In genomic region chr7:28446446-28446845, GRCm38 (mm10) we compare ENCODE assay signal across 10 mouse cellular contexts. TPM values are rescaled to one million over a fixed set of nuclear protein-coding genes. Genes with fewer than 3 reads are reported as not detected.
DNase-seq lines count a peak whose midpoint lies in the region; ATAC-seq and TF ChIP-seq lines count a peak whose summit lies in the region.
"Had no signal": no experiment of that assay in that cellular context is flagged by ENCODE, and none has a peak within 500 bp of the region (broad histone marks: within the 10 kb centered on the region; RNA-seq: fewer than 3 reads in every experiment).

No protein-coding gene starts in this region.

- H3K79me2 ChIP-seq in liver, adult 2 months (ENCODE audit: control insufficient read depth, insufficient read depth, low read length), result no peaks in the 10 kb centered on the region

- no peak overlapping the region for H3K9ac ChIP-seq in kidney, embryonic 14.5 days (ENCODE audit: low read depth, low read length)
- H3K9ac ChIP-seq in liver, adult 2 months (ENCODE audit: low read depth, low read length), result no peak overlapping the region
- H3K9ac ChIP-seq: embryonic facial prominence, embryonic 12.5 days; midbrain, embryonic 12.5 days had no signal

- H3K4me1 ChIP-seq in kidney, adult 2 months (ENCODE audit: control insufficient read depth, insufficient read depth, low read length), result no peaks in the 10 kb centered on the region
- H3K4me1 ChIP-seq in kidney, embryonic 14.5 days (ENCODE audit: control insufficient read depth, insufficient read depth, low read length), result no peaks in the 10 kb centered on the region
- H3K4me1 ChIP-seq in liver, adult 2 months (ENCODE audit: control insufficient read depth, insufficient read depth, low read length), result no peaks in the 10 kb centered on the region
- H3K4me1 ChIP-seq: embryonic facial prominence, embryonic 12.5 days had no signal

- TF ChIP-seq POLR2A in kidney, adult 2 months (IDR thresholded peaks at IDR 0.05; ENCODE audit: low read depth, low read length), result no peak
- TF ChIP-seq POLR2A in liver, adult 2 months (IDR thresholded peaks at IDR 0.05; ENCODE audit: extremely low read depth, insufficient read depth, low read length), result no peak

- peak; percentile 77 for TF ChIP-seq CTCF in kidney, adult 2 months (conservative IDR thresholded peaks at IDR 0.05; ENCODE audit: insufficient read depth, insufficient read length, low read depth, low read length)
- TF ChIP-seq CTCF in liver, adult 2 months (IDR thresholded peaks at IDR 0.05; ENCODE audit: low read depth, low read length), result peak; percentile 89

- no peak for ATAC-seq in kidney, embryonic 14.5 days (ENCODE audit: low FRiP score, low TSS enrichment)

- DNase-seq in kidney, adult 2 months, result peak; percentile 76
- DNase-seq in adrenal gland, postnatal 4 days (ENCODE audit: low spot score in 2 of 2), result peak; percentile 69 to 74
- DNase-seq in fibroblast of lung, adult 2 months (ENCODE audit: low read depth), result peak; percentile 14
- peak; percentile 43 to 83 for DNase-seq in kidney, adult 8-10 months
- DNase-seq in liver, adult 2 months (ENCODE audit: extremely low read depth, low read depth, low spot score), result peak; percentile 13
- peak; percentile 76 for DNase-seq in retina, postnatal 1 day
- DNase-seq in urinary bladder, adult 18-20 months (ENCODE audit: low spot score in 2 of 2), result peak; percentile 50 to 84

- H3K27ac ChIP-seq in kidney, adult 2 months (ENCODE audit: insufficient read depth, low read depth, low read length), result no peak overlapping the region
- H3K27ac ChIP-seq in kidney, embryonic 14.5 days (ENCODE audit: low read depth, low read length), result no peak overlapping the region
- no peak overlapping the region for H3K27ac ChIP-seq in liver, adult 2 months (replicated peaks; ENCODE audit: insufficient read depth, low read depth, low read length)
- H3K27ac ChIP-seq: embryonic facial prominence, embryonic 12.5 days had no signal

- H3K27me3 ChIP-seq in kidney, adult 2 months (replicated peaks; ENCODE audit: control insufficient read depth, insufficient read depth, low read length), result no peaks in the 10 kb centered on the region
- no peaks in the 10 kb centered on the region for H3K27me3 ChIP-seq in kidney, embryonic 14.5 days (ENCODE audit: control insufficient read depth, insufficient read depth, low read length)
- H3K27me3 ChIP-seq in liver, adult 2 months (ENCODE audit: control insufficient read depth, insufficient read depth, low read length), result no peaks in the 10 kb centered on the region
- H3K27me3 ChIP-seq: embryonic facial prominence, embryonic 12.5 days had no signal

- no peak overlapping the region for H3K4me2 ChIP-seq in kidney, embryonic 14.5 days (replicated peaks; ENCODE audit: low read depth, low read length)
- H3K4me2 ChIP-seq: embryonic facial prominence, embryonic 12.5 days; midbrain, embryonic 12.5 days had no signal

- H3K9me3 ChIP-seq in kidney, embryonic 14.5 days (ENCODE audit: control insufficient read depth, low read length), result no peaks in the 10 kb centered on the region
- H3K9me3 ChIP-seq: embryonic facial prominence, embryonic 12.5 days; midbrain, embryonic 12.5 days had no signal

- 11% methylated on average over 12 of the region's 12 CpGs for WGBS in kidney, adult 2 months
- 6% methylated on average over 12 of the region's 12 CpGs for WGBS in kidney, embryonic 14.5 days
- 16% methylated on average over 12 of the region's 12 CpGs for WGBS in liver, adult 2 months

- no peak overlapping the region for H3K4me3 ChIP-seq in kidney, adult 2 months (ENCODE audit: insufficient read depth, low read depth, low read length)
- H3K4me3 ChIP-seq in kidney, embryonic 14.5 days (ENCODE audit: low read length), result no peak overlapping the region
- no peak overlapping the region for H3K4me3 ChIP-seq in liver, adult 2 months (ENCODE audit: insufficient read depth, low read depth, low read length)
- H3K4me3 ChIP-seq: embryonic facial prominence, embryonic 12.5 days; midbrain, embryonic 12.5 days had no signal

- H3K36me3 ChIP-seq in kidney, adult 2 months (ENCODE audit: control insufficient read depth, insufficient read depth, low read length), result no peaks in the 10 kb centered on the region
- no peaks in the 10 kb centered on the region for H3K36me3 ChIP-seq in kidney, embryonic 14.5 days (ENCODE audit: control insufficient read depth, insufficient read depth, low read length)
- no peaks in the 10 kb centered on the region for H3K36me3 ChIP-seq in liver, adult 2 months (ENCODE audit: control insufficient read depth, insufficient read depth, low read length)
- H3K36me3 ChIP-seq: embryonic facial prominence, embryonic 12.5 days; midbrain, embryonic 12.5 days had no signal

RNA-seq across cellular contexts. Expression of gene Lrfn1, which starts 5.3 kb away (rescaled TPM):
- polyA plus RNA-seq in kidney, adult 2 months (2012; rRNA removed), result 2.5 and 3.1 TPM in 2 replicates
- polyA plus RNA-seq in kidney, embryonic 14.5 days (2014; fragmentation: Nextera tagmentation; extraction: Ambion mirVana), result 3.2 and 4.9 TPM in 2 replicates
- 10 to 100 TPM; 19.1 to 19.6 TPM for total RNA-seq in adrenal gland, postnatal 4 days (2021)
- total RNA-seq in liver, adult 2 months (2014; rRNA removed), result 0.18 TPM in 1 of 2 replicates, not detected in the other
- 0.70 and 0.71 TPM in 2 replicates for polyA plus RNA-seq in liver, adult 2 months (2012; rRNA removed)

RNA-seq across cellular contexts. Expression of gene Gmfg, which starts 9.2 kb away (rescaled TPM):
- 8.4 and 14.5 TPM in 2 replicates for polyA plus RNA-seq in kidney, adult 2 months (2012; rRNA removed)
- 11.8 and 17.9 TPM in 2 replicates for polyA plus RNA-seq in kidney, embryonic 14.5 days (2014; fragmentation: Nextera tagmentation; extraction: Ambion mirVana)
- total RNA-seq in adrenal gland, postnatal 4 days (2021), result 10 to 100 TPM; 17.1 to 21.0 TPM
- 18.4 and 24.4 TPM in 2 replicates for total RNA-seq in liver, adult 2 months (2014; rRNA removed)
- 4.0 and 4.6 TPM in 2 replicates for polyA plus RNA-seq in liver, adult 2 months (2012; rRNA removed)

RNA-seq across cellular contexts. Expression of gene Paf1, which starts 53.7 kb away (rescaled TPM):
- 72.6 and 78.4 TPM in 2 replicates for polyA plus RNA-seq in kidney, adult 2 months (2012; rRNA removed)
- polyA plus RNA-seq in kidney, embryonic 14.5 days (2014; fragmentation: Nextera tagmentation; extraction: Ambion mirVana), result 68.4 and 82.1 TPM in 2 replicates
- total RNA-seq in adrenal gland, postnatal 4 days (2021), result 10 to 100 TPM; 71.8 to 93.4 TPM
- 16.1 TPM in 2 replicates for total RNA-seq in liver, adult 2 months (2014; rRNA removed)
- polyA plus RNA-seq in liver, adult 2 months (2012; rRNA removed), result 52.8 and 59.1 TPM in 2 replicates

RNA-seq across cellular contexts. Expression of gene Med29, which starts 53.9 kb away (rescaled TPM):
- polyA plus RNA-seq in kidney, adult 2 months (2012; rRNA removed), result 71.9 and 72.1 TPM in 2 replicates
- 54.5 and 68.8 TPM in 2 replicates for polyA plus RNA-seq in kidney, embryonic 14.5 days (2014; fragmentation: Nextera tagmentation; extraction: Ambion mirVana)
- 10 to 100 TPM; 24.2 to 26.1 TPM for total RNA-seq in adrenal gland, postnatal 4 days (2021)
- 13.4 and 17.6 TPM in 2 replicates for total RNA-seq in liver, adult 2 months (2014; rRNA removed)
- polyA plus RNA-seq in liver, adult 2 months (2012; rRNA removed), result 49.2 and 50.9 TPM in 2 replicates

Comparison
In these comparisons a context has a peak if more than half of its experiments do, and no peak if none do; other contexts are left out.
1. DNase-seq: peak in every context shown above with its lines; median percentile 76 in kidney, adult 2 months; 76 in retina, postnatal 1 day; 72 in adrenal gland, postnatal 4 days; 67 in urinary bladder, adult 18-20 months; 63 in kidney, adult 8-10 months; 14 in fibroblast of lung, adult 2 months; 13 in liver, adult 2 months.